Mouse (Mus musculus) heart, embryonic 16.5 days (tissue): ENCODE data around the gene Tsen15. TPM values are rescaled to one million over a fixed set of nuclear protein-coding genes. Genes with fewer than 3 reads are reported as not detected.

Experiments used
- ATAC-seq: fragments of 200-750 bp; cut with Nextera tagmentation; replicated peaks from 2 replicates; pipeline ENCODE4 v1.8.0; 2017; ENCODE audit warnings: moderate number of reproducible peaks; ENCODE audit not compliant: insufficient read depth, low FRiP score; ENCODE audit errors: extremely low read depth
- H3K27ac ChIP-seq: fragments of 300-500 bp; sonication (generic); 2 replicates; pipeline ENCODE4 v1.5.1; 2014; ENCODE audit warnings: mild to moderate bottlenecking, low read length, control low read depth, moderate library complexity
- H3K27me3 ChIP-seq: fragments of 300-500 bp; sonication (generic); 2 replicates; pipeline ENCODE4 v1.6.1; 2014; ENCODE audit warnings: low read length, mixed read lengths; ENCODE audit not compliant: control insufficient read depth, insufficient read depth
- H3K36me3 ChIP-seq: fragments of 300-500 bp; sonication (generic); 2 replicates; pipeline ENCODE4 v1.6.1; 2014; ENCODE audit not compliant: control insufficient read depth, insufficient read depth
- H3K4me1 ChIP-seq: fragments of 300-500 bp; sonication (generic); 2 replicates; pipeline ENCODE4 v1.6.1; 2014; ENCODE audit warnings: low read length, mixed read lengths; ENCODE audit not compliant: control insufficient read depth, insufficient read depth
- H3K4me2 ChIP-seq: fragments of 300-500 bp; sonication (generic); 2 replicates; pipeline ENCODE4 v1.6.1; 2014; ENCODE audit warnings: low read depth, mild to moderate bottlenecking, control low read depth, low read length
- H3K4me3 ChIP-seq: fragments of 300-500 bp; sonication (generic); 2 replicates; pipeline ENCODE4 v1.5.1; 2014; ENCODE audit warnings: mild to moderate bottlenecking, control low read depth, low read length
- H3K9ac ChIP-seq: fragments of 300-500 bp; sonication (generic); 2 replicates; pipeline ENCODE4 v1.6.1; 2014; ENCODE audit warnings: low read length, control low read depth
- H3K9me3 ChIP-seq: fragments of 300-500 bp; sonication (generic); replicated peaks from 2 replicates; pipeline ENCODE4 v1.6.1; 2016; ENCODE audit warnings: low read length; ENCODE audit not compliant: control insufficient read depth
- WGBS: fragments of 180-500 bp; shearing (Covaris S2); extraction: QIAGEN DNeasy Blood & Tissue Kit; methylation state at CpG from one replicate; pipeline ENCODE4 v1.1.7; 2014; 5-methylcytosine and 5-hydroxymethylcytosine counted together
- polyA plus RNA-seq: library from polyadenylated mRNA; unstranded; fragments of >200 nt; fragmentation: Nextera tagmentation; extraction: Ambion mirVana; gene quantifications from 2 replicates; pipeline ENCODE4 v1.2.1, GENCODE M21; 2015

Tsen15 gene
- polyA plus RNA-seq, 1 experiment from 2014 or later = 50.4 TPM

GRCm38 (mm10) chr1:152414451-152414850, 28.0 kb upstream of the Tsen15 start:
- no peak overlapping the region for H3K4me3 ChIP-seq
- ATAC-seq = no peak
- no peak overlapping the region for H3K27ac ChIP-seq
- WGBS = 78% methylated on average over 10 of the region's 10 CpGs
- no peak overlapping the region for H3K9ac ChIP-seq
- no peaks in the 10 kb centered on the region for H3K36me3 ChIP-seq
- H3K27me3 ChIP-seq = no peaks in the 10 kb centered on the region
- H3K4me1 ChIP-seq = peaks cover 8% of the 10 kb centered on the region
- H3K4me2 ChIP-seq = no peak overlapping the region
- H3K9me3 ChIP-seq = peaks cover 5% of the 10 kb centered on the region; the same call in 1 of the 2 replicates

- WGBS = 56% methylated on average over 1 of the region's 1 CpGs
- Histone ChIP-seq H3K4me2 (no peak overlapping the region), H3K4me1 (peaks cover 8% of the 10 kb centered on the region), H3K9ac (no peak overlapping the region), H3K27me3 (no peaks in the 10 kb centered on the region), H3K36me3 (no peaks in the 10 kb centered on the region), H3K9me3 (peaks cover 5% of the 10 kb centered on the region; the same call in 1 of the 2 replicates), H3K27ac (no peak overlapping the region), H3K4me3 (no peak overlapping the region)
- no peak for ATAC-seq
Measured at GRCm38 (mm10) chr1:152413961-152414360, 27.5 kb upstream of the Tsen15 start.

GRCm38 (mm10) chr1:152413116-152413515, 26.6 kb upstream of the Tsen15 start:
- Histone ChIP-seq H3K4me1 (peaks cover 8% of the 10 kb centered on the region), H3K9ac (no peak overlapping the region), H3K4me2 (no peak overlapping the region), H3K9me3 (peaks cover 5% of the 10 kb centered on the region; the same call in 1 of the 2 replicates), H3K27ac (no peak overlapping the region), H3K36me3 (no peaks in the 10 kb centered on the region), H3K27me3 (no peaks in the 10 kb centered on the region), H3K4me3 (no peak overlapping the region)
- WGBS = 93% methylated on average over 2 of the region's 2 CpGs
- no peak for ATAC-seq

GRCm38 (mm10) chr1:152410657-152411056, 24.2 kb upstream of the Tsen15 start:
- 84% methylated on average over 3 of the region's 3 CpGs for WGBS
- Histone ChIP-seq H3K36me3 (no peaks in the 10 kb centered on the region), H3K9me3 (peaks cover 5% of the 10 kb centered on the region; the same call in 1 of the 2 replicates), H3K4me3 (no peak overlapping the region), H3K27ac (no peak overlapping the region), H3K4me2 (no peak overlapping the region), H3K4me1 (0 out of 2 replicates have a peak, but pooled peaks cover 2% of the 10 kb centered on the region), H3K27me3 (no peaks in the 10 kb centered on the region), H3K9ac (no peak overlapping the region)
- no peak for ATAC-seq

- H3K36me3 ChIP-seq = no peaks in the 10 kb centered on the region
- H3K9me3 ChIP-seq = peaks cover 5% of the 10 kb centered on the region; the same call in 1 of the 2 replicates
- no peak overlapping the region for H3K9ac ChIP-seq
- WGBS = 75% methylated on average over 4 of the region's 4 CpGs
- no peak overlapping the region for H3K4me2 ChIP-seq
- H3K4me1 ChIP-seq = 0 out of 2 replicates have a peak, but pooled peaks cover 2% of the 10 kb centered on the region
- H3K27ac ChIP-seq = no peak overlapping the region
- no peak overlapping the region for H3K4me3 ChIP-seq
- ATAC-seq = no peak
- no peaks in the 10 kb centered on the region for H3K27me3 ChIP-seq
Measured at GRCm38 (mm10) chr1:152409356-152409755, 22.9 kb upstream of the Tsen15 start.

GRCm38 (mm10) chr1:152407021-152407946, 20.8 kb upstream of the Tsen15 start:
- peak overlapping the region; percentile 25; the same call in 1 of the 2 replicates for H3K9ac ChIP-seq
- peaks cover 3% of the 10 kb centered on the region; the same call in 1 of the 2 replicates for H3K9me3 ChIP-seq
- no peaks in the 10 kb centered on the region for H3K27me3 ChIP-seq
- 37% methylated on average over 22 of the region's 22 CpGs for WGBS
- H3K27ac ChIP-seq = no peak overlapping the region
- H3K4me3 ChIP-seq = peak overlapping the region; percentile 29
- H3K4me1 ChIP-seq = 0 out of 2 replicates have a peak, but pooled peaks cover 2% of the 10 kb centered on the region
- ATAC-seq = no peak
- no peaks in the 10 kb centered on the region for H3K36me3 ChIP-seq
- peak overlapping the region; percentile 51 for H3K4me2 ChIP-seq

- peak overlapping the region; percentile 86 for H3K9ac ChIP-seq
- WGBS = 18% methylated on average over 14 of the region's 14 CpGs
- peaks cover 6% of the 10 kb centered on the region; the same call in 1 of the 2 replicates for H3K4me1 ChIP-seq
- H3K27ac ChIP-seq = no peak overlapping the region
- H3K4me3 ChIP-seq = peak overlapping the region; percentile 84
- ATAC-seq = no peak
- peak overlapping the region; percentile 99 for H3K4me2 ChIP-seq
- H3K27me3 ChIP-seq = 0 out of 2 replicates have a peak, but pooled peaks cover 2% of the 10 kb centered on the region
- H3K9me3 ChIP-seq = peaks cover 3% of the 10 kb centered on the region; the same call in 1 of the 2 replicates
- 0 out of 2 replicates have a peak, but pooled peaks cover 3% of the 10 kb centered on the region for H3K36me3 ChIP-seq
Measured at GRCm38 (mm10) chr1:152400556-152401540, 14.4 kb upstream of the Tsen15 start.

- 0 out of 2 replicates have a peak, but pooled peaks cover 2% of the 10 kb centered on the region for H3K27me3 ChIP-seq
- 0 out of 2 replicates have a peak, but pooled peaks cover 4% of the 10 kb centered on the region for H3K36me3 ChIP-seq
- under 1% methylated on average over 69 of the region's 70 CpGs for WGBS
- peak within 1 kb of the TSS; percentile 84 for H3K4me3 ChIP-seq
- H3K4me2 ChIP-seq = peak within 1 kb of the TSS; percentile 99
- peaks cover 6% of the 10 kb centered on the region; the same call in 1 of the 2 replicates for H3K4me1 ChIP-seq
- peak within 1 kb of the TSS; percentile 86 for H3K9ac ChIP-seq
- peak within 1 kb of the TSS; percentile 39; the same call in 1 of the 2 replicates for H3K27ac ChIP-seq
- peaks cover 6% of the 10 kb centered on the region; the same call in 1 of the 2 replicates for H3K9me3 ChIP-seq
- ATAC-seq = peak; percentile 84
Measured at GRCm38 (mm10) chr1:152399790-152400555, 13.5 kb upstream of the Tsen15 start, which contains the start of gene Colgalt2. Gene Colgalt2 (plus strand): TSS chr1:152399830.
